Mouse (Mus musculus): ENCODE measurements around the gene Dntt. TPM values are rescaled to one million over a fixed set of nuclear protein-coding genes. Genes with fewer than 3 reads are reported as not detected.
A peak's percentile ranks its signal among the peaks of the same experiment; 100 is the strongest.

The Dntt gene
- polyA plus RNA-seq, 1 experiment = 0.43 TPM

GRCm38 (mm10) chr19:41088491-41088890 is 59.4 kb downstream of the Dntt start:
- Histone ChIP-seq H3K27ac (ENCODE audit: insufficient read depth, low read length) (no peak overlapping the region), H3K36me3 (ENCODE audit: control insufficient read depth, insufficient read depth, low read length) (no peaks in the 10 kb centered on the region), H3K4me1 (ENCODE audit: control insufficient read depth, insufficient read depth, insufficient read length) (peaks cover 2% of the 10 kb centered on the region; the same call in 1 of the 2 replicates), H3K27me3 (ENCODE audit: control insufficient read depth, insufficient read depth, low read length) (no peaks in the 10 kb centered on the region), H3K4me3 (ENCODE audit: extremely low read depth, insufficient read depth, insufficient read length) (peak overlapping the region; percentile 1; the same call in 1 of the 2 replicates)
- no peak for DNase-seq (ENCODE audit: low read depth in 1 of 2, low spot score in 2 of 2)
- WGBS = 29% methylated on average over 18 of the region's 18 CpGs
- no peak for TF ChIP-seq CTCF (IDR thresholded peaks at IDR 0.05; ENCODE audit: extremely low read depth, insufficient read depth, insufficient read length, insufficient replicate concordance)
- no peak for TF ChIP-seq POLR2A (IDR thresholded peaks at IDR 0.05; ENCODE audit: low read depth, low read length)

- DNase-seq (ENCODE audit: low read depth in 1 of 2, low spot score in 2 of 2) = peak; percentile 15 to 48
- TF ChIP-seq CTCF (IDR thresholded peaks at IDR 0.05; ENCODE audit: extremely low read depth, insufficient read depth, insufficient read length, insufficient replicate concordance) = peak; percentile 63; the same call in 1 of the 2 replicates
- TF ChIP-seq POLR2A (IDR thresholded peaks at IDR 0.05; ENCODE audit: low read depth, low read length) = no peak
- Histone ChIP-seq H3K4me3 (ENCODE audit: extremely low read depth, insufficient read depth, insufficient read length) (no peak overlapping the region), H3K27ac (ENCODE audit: insufficient read depth, low read length) (no peak overlapping the region), H3K4me1 (ENCODE audit: control insufficient read depth, insufficient read depth, insufficient read length) (peaks cover 2% of the 10 kb centered on the region; the same call in 1 of the 2 replicates), H3K27me3 (ENCODE audit: control insufficient read depth, insufficient read depth, low read length) (no peaks in the 10 kb centered on the region), H3K36me3 (ENCODE audit: control insufficient read depth, insufficient read depth, low read length) (no peaks in the 10 kb centered on the region)
- WGBS = 9% methylated on average over 5 of the region's 5 CpGs
These were observed 60.8 kb downstream of the Dntt start for GRCm38 (mm10) chr19:41089833-41090232.

GRCm38 (mm10) chr19:41091901-41092300 is 62.8 kb downstream of the Dntt start:
- Histone ChIP-seq H3K4me3 (ENCODE audit: extremely low read depth, insufficient read depth, insufficient read length) (no peak overlapping the region), H3K27ac (ENCODE audit: insufficient read depth, low read length) (no peak overlapping the region), H3K36me3 (ENCODE audit: control insufficient read depth, insufficient read depth, low read length) (no peaks in the 10 kb centered on the region), H3K4me1 (ENCODE audit: control insufficient read depth, insufficient read depth, insufficient read length) (peaks cover 2% of the 10 kb centered on the region; the same call in 1 of the 2 replicates), H3K27me3 (ENCODE audit: control insufficient read depth, insufficient read depth, low read length) (no peaks in the 10 kb centered on the region)
- DNase-seq (ENCODE audit: low read depth in 1 of 2, low spot score in 2 of 2) = no peak
- WGBS = 30% methylated on average over 2 of the region's 2 CpGs
- TF ChIP-seq POLR2A (IDR thresholded peaks at IDR 0.05; ENCODE audit: low read depth, low read length) = no peak
- TF ChIP-seq CTCF (IDR thresholded peaks at IDR 0.05; ENCODE audit: extremely low read depth, insufficient read depth, insufficient read length, insufficient replicate concordance) = no peak

- Histone ChIP-seq H3K36me3 (ENCODE audit: control insufficient read depth, insufficient read depth, low read length) (no peaks in the 10 kb centered on the region), H3K4me1 (ENCODE audit: control insufficient read depth, insufficient read depth, insufficient read length) (no peaks in the 10 kb centered on the region), H3K4me3 (ENCODE audit: extremely low read depth, insufficient read depth, insufficient read length) (no peak overlapping the region), H3K27me3 (ENCODE audit: control insufficient read depth, insufficient read depth, low read length) (no peaks in the 10 kb centered on the region), H3K27ac (ENCODE audit: insufficient read depth, low read length) (no peak overlapping the region)
- WGBS = 75% methylated on average over 4 of the region's 4 CpGs
- no peak for DNase-seq (ENCODE audit: low read depth in 1 of 2, low spot score in 2 of 2)
- TF ChIP-seq CTCF (IDR thresholded peaks at IDR 0.05; ENCODE audit: extremely low read depth, insufficient read depth, insufficient read length, insufficient replicate concordance) (no peak), POLR2A (IDR thresholded peaks at IDR 0.05; ENCODE audit: low read depth, low read length) (no peak)
These were observed 68.0 kb downstream of the Dntt start for GRCm38 (mm10) chr19:41097038-41097437.

- DNase-seq (ENCODE audit: low read depth in 1 of 2, low spot score in 2 of 2) = no peak
- Histone ChIP-seq H3K4me1 (ENCODE audit: control insufficient read depth, insufficient read depth, insufficient read length) (no peaks in the 10 kb centered on the region), H3K27me3 (ENCODE audit: control insufficient read depth, insufficient read depth, low read length) (no peaks in the 10 kb centered on the region), H3K4me3 (ENCODE audit: extremely low read depth, insufficient read depth, insufficient read length) (no peak overlapping the region), H3K27ac (ENCODE audit: insufficient read depth, low read length) (no peak overlapping the region), H3K36me3 (ENCODE audit: control insufficient read depth, insufficient read depth, low read length) (no peaks in the 10 kb centered on the region)
- 95% methylated on average over 7 of the region's 7 CpGs for WGBS
- no peak for TF ChIP-seq POLR2A (IDR thresholded peaks at IDR 0.05; ENCODE audit: low read depth, low read length)
- TF ChIP-seq CTCF (IDR thresholded peaks at IDR 0.05; ENCODE audit: extremely low read depth, insufficient read depth, insufficient read length, insufficient replicate concordance) = no peak
These were observed 71.8 kb downstream of the Dntt start for GRCm38 (mm10) chr19:41100863-41101262.

GRCm38 (mm10) chr19:41101390-41101789 is 72.3 kb downstream of the Dntt start:
- Histone ChIP-seq H3K27ac (ENCODE audit: insufficient read depth, low read length) (no peak overlapping the region), H3K27me3 (ENCODE audit: control insufficient read depth, insufficient read depth, low read length) (no peaks in the 10 kb centered on the region), H3K36me3 (ENCODE audit: control insufficient read depth, insufficient read depth, low read length) (no peaks in the 10 kb centered on the region), H3K4me1 (ENCODE audit: control insufficient read depth, insufficient read depth, insufficient read length) (no peaks in the 10 kb centered on the region), H3K4me3 (ENCODE audit: extremely low read depth, insufficient read depth, insufficient read length) (no peak overlapping the region)
- DNase-seq (ENCODE audit: low read depth in 1 of 2, low spot score in 2 of 2) = no peak
- no peak for TF ChIP-seq POLR2A (IDR thresholded peaks at IDR 0.05; ENCODE audit: low read depth, low read length)
- no peak for TF ChIP-seq CTCF (IDR thresholded peaks at IDR 0.05; ENCODE audit: extremely low read depth, insufficient read depth, insufficient read length, insufficient replicate concordance)
- WGBS = 59% methylated on average over 8 of the region's 8 CpGs

- no peak overlapping the region for H3K27ac ChIP-seq (ENCODE audit: insufficient read depth, low read length)
- H3K27me3 ChIP-seq (ENCODE audit: control insufficient read depth, insufficient read depth, low read length) = no peaks in the 10 kb centered on the region
- TF ChIP-seq POLR2A (IDR thresholded peaks at IDR 0.05; ENCODE audit: low read depth, low read length) (no peak), CTCF (IDR thresholded peaks at IDR 0.05; ENCODE audit: extremely low read depth, insufficient read depth, insufficient read length, insufficient replicate concordance) (peak; percentile 9; the same call in 1 of the 2 replicates)
- 59% methylated on average over 8 of the region's 8 CpGs for WGBS
- no peaks in the 10 kb centered on the region for H3K4me1 ChIP-seq (ENCODE audit: control insufficient read depth, insufficient read depth, insufficient read length)
- no peak for DNase-seq (ENCODE audit: low read depth in 1 of 2, low spot score in 2 of 2)
- H3K36me3 ChIP-seq (ENCODE audit: control insufficient read depth, insufficient read depth, low read length) = no peaks in the 10 kb centered on the region
- no peak overlapping the region for H3K4me3 ChIP-seq (ENCODE audit: extremely low read depth, insufficient read depth, insufficient read length)
These were observed 75.8 kb downstream of the Dntt start for GRCm38 (mm10) chr19:41104922-41105321.
